Mouse (Mus musculus) liver, embryonic 11.5 days (tissue): Measurements from ENCODE around the gene Fam57b. TPM values are rescaled to one million over a fixed set of nuclear protein-coding genes. Genes with fewer than 3 reads are reported as not detected.
A peak's percentile ranks its signal among the peaks of the same experiment; 100 is the strongest.

Source experiments
- ATAC-seq: fragments of 200-750 bp; cut with Nextera tagmentation; replicated peaks from 2 replicates; pipeline ENCODE4 v1.8.0; 2017; ENCODE audit warnings: moderate number of reproducible peaks, mild to moderate bottlenecking, moderate TSS enrichment, moderate library complexity; ENCODE audit not compliant: low FRiP score
- DNase-seq: peaks from one replicate; pipeline ENCODE4 v3.0.0-alpha.2; 2017; ENCODE audit warnings: low spot score
- H3K27ac ChIP-seq: fragments of 300-500 bp; sonication (generic); 2 replicates; pipeline ENCODE4 v1.5.1; 2014; ENCODE audit warnings: mild to moderate bottlenecking, low read depth, low read length, control low read depth
- H3K27me3 ChIP-seq: fragments of 300-500 bp; sonication (generic); replicated peaks from 2 replicates; pipeline ENCODE4 v1.6.1; 2014; ENCODE audit warnings: low read length, mixed read lengths; ENCODE audit not compliant: control insufficient read depth, insufficient read depth
- H3K36me3 ChIP-seq: fragments of 300-500 bp; sonication (generic); 2 replicates; pipeline ENCODE4 v1.6.1; 2014; ENCODE audit warnings: mild to moderate bottlenecking, low read length, moderate library complexity, mixed read lengths; ENCODE audit not compliant: control insufficient read depth, insufficient read depth
- H3K4me1 ChIP-seq: fragments of 300-500 bp; sonication (generic); replicated peaks from 2 replicates; pipeline ENCODE4 v1.6.1; 2014; ENCODE audit warnings: low read length, mixed read lengths; ENCODE audit not compliant: control insufficient read depth, insufficient read depth
- H3K4me2 ChIP-seq: fragments of 300-500 bp; sonication (generic); 2 replicates; pipeline ENCODE4 v1.6.1; 2014; ENCODE audit warnings: mild to moderate bottlenecking, control low read depth, moderate library complexity
- H3K4me3 ChIP-seq: fragments of 300-500 bp; sonication (generic); 2 replicates; pipeline ENCODE4 v1.5.1; 2014; ENCODE audit warnings: low read depth, low read length, control low read depth
- H3K9ac ChIP-seq: fragments of 300-500 bp; sonication (generic); 2 replicates; pipeline ENCODE4 v1.6.1; 2014; ENCODE audit warnings: low read depth, low read length, control low read depth
- H3K9me3 ChIP-seq: fragments of 300-500 bp; sonication (generic); 2 replicates; pipeline ENCODE4 v1.6.1; 2016; ENCODE audit warnings: low read length, inconsistent platforms, mixed read lengths; ENCODE audit not compliant: control insufficient read depth
- WGBS: fragments of 180-500 bp; shearing (Covaris S2); extraction: QIAGEN DNeasy Blood & Tissue Kit; methylation state at CpG from one replicate; pipeline ENCODE4 v1.1.7; 2014; 5-methylcytosine and 5-hydroxymethylcytosine counted together
- polyA plus RNA-seq: library from polyadenylated mRNA; unstranded; fragments of >200 nt; fragmentation: Nextera tagmentation; extraction: Ambion mirVana; gene quantifications from 2 replicates; pipeline ENCODE4 v1.2.1, GENCODE M21; 2014

Fam57b gene
- polyA plus RNA-seq, 1 experiment from 2014 or later: not detected

DNA sequence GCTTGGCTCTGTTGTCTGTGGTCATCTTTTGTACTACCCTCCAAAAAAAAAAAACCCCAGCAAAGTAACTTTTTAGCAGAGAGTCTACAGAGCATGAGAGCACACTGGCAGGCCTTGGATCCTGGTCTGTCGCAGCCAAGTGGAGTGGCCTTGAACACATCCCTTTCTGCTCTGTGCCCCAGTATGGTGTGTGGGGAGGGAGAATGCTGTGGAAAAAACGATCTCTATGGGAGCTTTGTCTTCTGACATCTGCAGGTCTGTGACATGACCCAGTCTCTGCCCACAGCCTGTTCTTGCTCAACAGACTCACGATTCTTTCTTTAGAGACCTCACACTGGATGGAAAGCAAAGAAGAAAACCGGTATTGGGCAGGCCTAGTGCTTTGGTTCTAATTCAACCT lies 36.5 kb upstream of the Fam57b start:
- peak overlapping the region; percentile 86 for H3K27ac ChIP-seq
- no peak for ATAC-seq
- WGBS: 59% methylated on average over 4 of the region's 4 CpGs
- H3K4me3 ChIP-seq: peak overlapping the region; percentile 79
- H3K4me2 ChIP-seq: peak overlapping the region; percentile 97
- no peak for DNase-seq
- 0 out of 2 replicates have a peak overlapping the region, but pooled peaks have one; percentile 2 for H3K9ac ChIP-seq
- H3K4me1 ChIP-seq: peaks cover 38% of the 10 kb centered on the region
- H3K36me3 ChIP-seq: peaks cover 15% of the 10 kb centered on the region; the same call in 1 of the 2 replicates
- no peaks in the 10 kb centered on the region for H3K9me3 ChIP-seq
- H3K27me3 ChIP-seq: no peaks in the 10 kb centered on the region

- Histone ChIP-seq H3K27ac (0 out of 2 replicates have a peak overlapping the region, but pooled peaks have one; percentile 23), H3K4me1 (peaks cover 38% of the 10 kb centered on the region), H3K9me3 (no peaks in the 10 kb centered on the region), H3K27me3 (no peaks in the 10 kb centered on the region), H3K4me2 (peak overlapping the region; percentile 97), H3K4me3 (no peak overlapping the region), H3K36me3 (peaks cover 17% of the 10 kb centered on the region; the same call in 1 of the 2 replicates), H3K9ac (no peak overlapping the region)
- WGBS: 54% methylated on average over 6 of the region's 6 CpGs
- DNase-seq: no peak
- ATAC-seq: no peak
Observed at GRCm38 (mm10) chr7:126761529-126762067, 35.9 kb upstream of the Fam57b start.

DNA sequence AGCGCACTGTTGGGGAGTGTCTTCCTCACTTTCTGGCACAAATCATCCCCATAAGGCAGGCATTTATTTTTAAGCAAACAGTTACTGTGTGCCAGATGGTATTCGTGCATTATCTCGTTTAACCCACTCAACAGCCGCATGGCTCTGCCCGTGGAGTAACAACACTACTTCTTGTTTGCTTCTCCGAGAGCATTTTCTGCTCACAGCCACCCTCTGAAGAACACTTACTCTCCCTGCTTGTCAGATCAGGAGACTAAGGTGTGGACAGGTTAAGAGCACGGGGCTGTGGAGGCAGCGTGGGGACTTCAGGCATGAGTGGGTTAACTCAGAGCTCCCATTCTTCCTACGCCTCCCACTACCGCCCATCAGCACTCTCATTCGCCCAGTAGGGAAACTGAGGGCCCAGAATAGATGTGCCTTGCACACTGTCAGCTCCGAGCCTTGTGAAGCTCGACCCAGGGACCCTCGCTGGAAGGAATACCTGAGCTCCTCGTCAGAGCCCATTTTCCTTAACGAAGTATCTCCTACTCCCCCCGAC lies 34.9 kb upstream of the Fam57b start:
- WGBS: 63% methylated on average over 17 of the region's 17 CpGs
- Histone ChIP-seq H3K4me3 (no peak overlapping the region), H3K4me1 (peaks cover 38% of the 10 kb centered on the region), H3K27me3 (no peaks in the 10 kb centered on the region), H3K9me3 (no peaks in the 10 kb centered on the region), H3K4me2 (no peak overlapping the region), H3K9ac (no peak overlapping the region), H3K36me3 (peaks cover 18% of the 10 kb centered on the region; the same call in 1 of the 2 replicates), H3K27ac (no peak overlapping the region)
- DNase-seq (no peak), ATAC-seq (no peak)

GRCm38 (mm10) chr7:126765540-126765939 lies 31.9 kb upstream of the Fam57b start:
- peak; percentile 29; the same call in 1 of the 2 replicates for ATAC-seq
- Histone ChIP-seq H3K27me3 (no peaks in the 10 kb centered on the region), H3K4me2 (no peak overlapping the region), H3K9ac (no peak overlapping the region), H3K4me1 (peaks cover 30% of the 10 kb centered on the region), H3K36me3 (peaks cover 23% of the 10 kb centered on the region), H3K27ac (no peak overlapping the region), H3K9me3 (no peaks in the 10 kb centered on the region), H3K4me3 (no peak overlapping the region)
- no peak for DNase-seq
- 75% methylated on average over 9 of the region's 9 CpGs for WGBS

GRCm38 (mm10) chr7:126766201-126766600 lies 31.3 kb upstream of the Fam57b start, which contains the start of gene Gdpd3:
TSS of gene Gdpd3 (plus strand) at chr7:126766334.
- DNase-seq: no peak
- Histone ChIP-seq H3K9me3 (no peaks in the 10 kb centered on the region), H3K27me3 (no peaks in the 10 kb centered on the region), H3K36me3 (peaks cover 23% of the 10 kb centered on the region), H3K9ac (no peak within 1 kb of the TSS), H3K4me1 (peaks cover 23% of the 10 kb centered on the region), H3K27ac (no peak within 1 kb of the TSS), H3K4me2 (no peak within 1 kb of the TSS), H3K4me3 (no peak within 1 kb of the TSS)
- ATAC-seq: no peak
- 84% methylated on average over 16 of the region's 16 CpGs for WGBS

- H3K4me1 ChIP-seq: peaks cover 15% of the 10 kb centered on the region
- H3K36me3 ChIP-seq: peaks cover 23% of the 10 kb centered on the region
- H3K4me3 ChIP-seq: no peak overlapping the region
- no peak overlapping the region for H3K4me2 ChIP-seq
- no peaks in the 10 kb centered on the region for H3K27me3 ChIP-seq
- DNase-seq (no peak), ATAC-seq (no peak)
- 91% methylated on average over 8 of the region's 8 CpGs for WGBS
- no peak overlapping the region for H3K27ac ChIP-seq
- no peaks in the 10 kb centered on the region for H3K9me3 ChIP-seq
- no peak overlapping the region for H3K9ac ChIP-seq
Observed at GRCm38 (mm10) chr7:126767001-126767400, 30.5 kb upstream of the Fam57b start.

- H3K36me3 ChIP-seq: peaks cover 18% of the 10 kb centered on the region
- 71% methylated on average over 12 of the region's 12 CpGs for WGBS
- no peak for ATAC-seq
Observed at GRCm38 (mm10) chr7:126770784-126771183, 26.7 kb upstream of the Fam57b start.

DNA sequence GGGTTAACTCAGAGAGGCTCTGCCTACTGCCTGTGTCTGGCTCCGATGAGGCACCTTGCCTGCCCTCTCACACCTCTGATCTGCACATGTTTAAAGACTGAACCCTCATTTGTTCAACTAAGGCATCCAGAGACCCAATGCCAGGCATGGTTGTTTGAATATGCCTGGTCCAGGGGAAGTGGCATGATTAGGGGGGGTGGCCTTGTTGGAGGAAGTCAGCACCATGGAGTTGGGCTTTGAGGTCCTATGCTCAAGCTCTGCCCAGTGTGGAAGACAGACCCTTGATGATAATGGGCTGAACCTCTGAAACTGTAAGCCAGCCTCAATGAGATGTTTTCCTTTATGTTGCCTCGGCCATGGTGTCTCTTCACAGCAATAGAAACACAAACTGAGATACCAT lies 24.1 kb upstream of the Fam57b start:
- H3K4me1 ChIP-seq: peaks cover 26% of the 10 kb centered on the region
- no peak for DNase-seq
- H3K27ac ChIP-seq: no peak overlapping the region
- no peak overlapping the region for H3K4me2 ChIP-seq
- H3K9me3 ChIP-seq: no peaks in the 10 kb centered on the region
- H3K36me3 ChIP-seq: peaks cover 10% of the 10 kb centered on the region
- no peaks in the 10 kb centered on the region for H3K27me3 ChIP-seq
- H3K9ac ChIP-seq: no peak overlapping the region
- no peak overlapping the region for H3K4me3 ChIP-seq
- WGBS: 73% methylated on average over 2 of the region's 2 CpGs
- no peak for ATAC-seq

More at GRCm38 (mm10) chr7:126770784-126771183, 26.7 kb upstream of the Fam57b start:
- Histone ChIP-seq H3K9me3 (no peaks in the 10 kb centered on the region), H3K4me3 (no peak overlapping the region), H3K27ac (no peak overlapping the region), H3K4me2 (no peak overlapping the region), H3K4me1 (peaks cover 10% of the 10 kb centered on the region), H3K27me3 (no peaks in the 10 kb centered on the region), H3K9ac (no peak overlapping the region)
- no peak for DNase-seq

GRCm38 (mm10) chr7:126774463-126774862 lies 23.0 kb upstream of the Fam57b start:
- ATAC-seq: no peak
- H3K27me3 ChIP-seq: no peaks in the 10 kb centered on the region
- H3K9me3 ChIP-seq: no peaks in the 10 kb centered on the region
- peaks cover 10% of the 10 kb centered on the region for H3K36me3 ChIP-seq
- H3K4me2 ChIP-seq: no peak overlapping the region
- no peak overlapping the region for H3K27ac ChIP-seq
- H3K9ac ChIP-seq: no peak overlapping the region
- H3K4me3 ChIP-seq: no peak overlapping the region
- WGBS: 57% methylated on average over 2 of the region's 2 CpGs
- no peak for DNase-seq
- H3K4me1 ChIP-seq: peaks cover 26% of the 10 kb centered on the region
